14 mouse cellular contexts compared by ENCODE assay signal in genomic region chr16:49378917-49379473, GRCm38 (mm10).
"Had no signal": no experiment of that assay in that cellular context is flagged by ENCODE, and none has a peak within 500 bp of the region (broad histone marks: within the 10 kb centered on the region; RNA-seq: fewer than 3 reads in every experiment).

No protein-coding gene starts in this region.

- H3K4me2 ChIP-seq: limb, embryonic 13.5 days; stomach, embryonic 15.5 days had no signal

- H3K9ac ChIP-seq: limb, embryonic 13.5 days; liver, embryonic 14.5 days; stomach, embryonic 15.5 days had no signal

- DNase-seq: kidney, adult 11 months; kidney, adult 9 months; kidney, postnatal 36 days; layer of hippocampus, adult 9-11 months; layer of hippocampus, postnatal 36 days; lung, adult 18-20 months; retina, postnatal 1 day; thymus, adult 2 months; thymus, postnatal 25 days had no signal

- H3K36me3 ChIP-seq: limb, embryonic 13.5 days; stomach, embryonic 15.5 days had no signal

- H3K4me1 ChIP-seq: limb, embryonic 13.5 days; stomach, embryonic 15.5 days had no signal

- H3K9me3 ChIP-seq: limb, embryonic 13.5 days; stomach, embryonic 15.5 days had no signal

- H3K27ac ChIP-seq: kidney, postnatal 0 days; limb, embryonic 13.5 days; liver, embryonic 14.5 days; stomach, embryonic 15.5 days had no signal

- H3K27me3 ChIP-seq: limb, embryonic 13.5 days; stomach, embryonic 15.5 days had no signal

- H3K4me3 ChIP-seq: limb, embryonic 13.5 days; myocyte; stomach, embryonic 15.5 days had no signal
